Mouse (Mus musculus) Patski (cell line): Measurements from ENCODE around the gene Gm20388. TPM values are rescaled to one million over a fixed set of nuclear protein-coding genes. Genes with fewer than 3 reads are reported as not detected.

Source experiments
- ATAC-seq: fragments of 100-300 bp; one replicate; pipeline ENCODE4 v1.8.0; 2021
- CTCF ChIA-PET: fragments of 350-600 bp; sonication (Branson Sonifier 250); formaldehyde crosslinking; loops from one replicate; lab custom pipeline; 2022; ENCODE audit warnings: inconsistent platforms; lab: Charles Lee
- POLR2A ChIA-PET: fragments of 350-600 bp; sonication (Branson Sonifier 250); formaldehyde crosslinking; loops from one replicate; lab custom pipeline; 2022; ENCODE audit warnings: antibody characterized with exemption, inconsistent platforms; lab: Charles Lee
- DNase-seq: peaks from one replicate; pipeline ENCODE4 v3.0.0-alpha.2; 2011; ENCODE audit warnings: low read depth, low spot score
- H3K27me3 ChIP-seq: fragments of 371-371 bp; one replicate; pipeline ENCODE4 v1.5.1; 2021
- CTCF ChIP-seq: fragments of 100-300 bp; IDR thresholded peaks from one replicate; pipeline ENCODE4 v1.5.1; 2021
- in situ Hi-C: fragments of 300-500 bp; cut with MboI; formaldehyde crosslinking; loops from 3 replicates; pipeline ENCODE4 v1.11.1; 2018; ENCODE audit warnings: low pct_unique_long_range_greater_than_20kb, mixed read lengths
- polyA plus RNA-seq: library from polyadenylated mRNA; unstranded; gene quantifications from one replicate; pipeline ENCODE4 v1.2.3, GENCODE M21; 2021

The Gm20388 gene
- polyA plus RNA-seq, 1 experiment from 2014 or later = 86.7 TPM

DNA sequence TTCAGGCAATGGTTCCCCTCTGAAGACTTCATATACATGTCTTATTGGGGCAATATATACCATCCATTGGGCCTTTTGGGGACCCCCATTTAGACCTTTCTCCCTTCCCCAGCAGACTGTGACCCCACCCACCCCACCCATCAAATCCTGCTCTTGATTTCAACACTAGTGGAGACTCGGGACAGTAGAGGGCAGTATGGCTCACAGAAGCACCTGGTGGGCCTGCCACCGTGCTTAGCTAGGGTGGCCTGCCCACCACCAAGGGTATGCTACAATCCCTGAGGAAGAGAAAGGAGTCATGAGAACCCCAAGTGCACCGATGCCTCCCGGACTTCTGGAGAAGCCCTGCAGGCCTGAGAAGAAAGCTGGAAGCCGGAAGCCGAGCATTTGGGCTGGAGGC lies 2428.2 kb downstream of the Gm20388 start:
- no peaks in the 10 kb centered on the region for H3K27me3 ChIP-seq
- ChIA-PET CTCF (interaction anchor here (1.3 to 2.8 kb wide), 2 partner anchors 9 to 31 kb away, joined by 5 to 11 read pairs; no protein-coding TSS in a partner anchor), POLR2A (no interaction called here)
- no peak for ATAC-seq
- in situ Hi-C loops = no loop called here
- TF ChIP-seq CTCF = no peak
- no peak for DNase-seq

DNA sequence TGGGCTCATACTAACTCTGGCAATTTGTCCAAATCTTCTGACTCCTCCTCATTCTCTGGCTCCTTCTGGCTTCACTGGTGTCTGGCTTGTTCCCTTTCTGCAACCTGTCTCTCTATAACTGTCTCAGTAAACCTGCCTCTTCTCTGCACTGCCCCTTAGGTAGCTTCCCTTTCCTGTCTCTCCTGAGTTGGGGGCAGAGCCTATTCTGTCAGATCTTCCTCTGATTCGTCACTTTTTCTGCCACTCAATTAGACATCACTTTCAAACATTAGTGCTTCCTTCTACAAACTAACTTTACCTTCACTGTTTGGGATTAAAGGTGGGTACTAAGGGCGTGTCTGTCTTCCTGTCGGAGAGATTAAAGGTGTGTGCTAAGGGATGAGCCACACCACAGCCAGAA lies 2430.1 kb downstream of the Gm20388 start:
- CTCF ChIA-PET = interaction anchor here (0.9 to 1.6 kb wide), 4 partner anchors 9 to 29 kb away, joined by 3 to 7 read pairs (median 3); no protein-coding TSS in a partner anchor
- DNase-seq (no peak), ATAC-seq (no peak)
- in situ Hi-C loops = loop anchor here (10.0 kb wide), 1 partner anchor 176 kb away; no protein-coding TSS in a partner anchor
- no peak for TF ChIP-seq CTCF
- H3K27me3 ChIP-seq = no peaks in the 10 kb centered on the region
- POLR2A ChIA-PET = interaction anchor here (0.6 kb wide), 1 partner anchor 67 kb away, joined by 3 read pairs; no protein-coding TSS in a partner anchor

DNA sequence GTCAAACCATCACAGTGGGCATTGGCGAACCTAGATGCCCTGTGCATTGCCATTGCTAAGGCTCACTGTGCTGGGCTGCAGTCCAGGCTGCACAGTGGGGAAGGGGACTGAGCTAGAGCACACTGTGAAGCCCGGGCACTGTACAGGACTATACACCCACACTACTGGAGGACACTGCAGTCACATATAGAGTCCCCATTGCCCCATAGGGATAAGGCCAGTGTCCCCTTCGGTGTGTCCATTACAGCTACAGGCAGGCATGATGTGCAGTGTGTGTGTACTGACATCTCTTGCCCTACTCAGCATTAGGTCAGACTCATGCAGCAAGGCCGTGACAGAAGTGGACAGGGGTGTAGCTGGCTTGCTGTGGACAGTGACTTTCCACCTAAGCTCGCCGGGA lies 2431.1 kb downstream of the Gm20388 start:
- DNase-seq (no peak), ATAC-seq (no peak)
- TF ChIP-seq CTCF = no peak
- no peaks in the 10 kb centered on the region for H3K27me3 ChIP-seq
- ChIA-PET CTCF (interaction anchor here (1.1 kb wide), 1 partner anchor 15 kb away, joined by 3 read pairs; no protein-coding TSS in a partner anchor), POLR2A (no interaction called here)
- in situ Hi-C loops = loop anchor here (10.0 kb wide), 1 partner anchor 177 kb away; no protein-coding TSS in a partner anchor

DNA sequence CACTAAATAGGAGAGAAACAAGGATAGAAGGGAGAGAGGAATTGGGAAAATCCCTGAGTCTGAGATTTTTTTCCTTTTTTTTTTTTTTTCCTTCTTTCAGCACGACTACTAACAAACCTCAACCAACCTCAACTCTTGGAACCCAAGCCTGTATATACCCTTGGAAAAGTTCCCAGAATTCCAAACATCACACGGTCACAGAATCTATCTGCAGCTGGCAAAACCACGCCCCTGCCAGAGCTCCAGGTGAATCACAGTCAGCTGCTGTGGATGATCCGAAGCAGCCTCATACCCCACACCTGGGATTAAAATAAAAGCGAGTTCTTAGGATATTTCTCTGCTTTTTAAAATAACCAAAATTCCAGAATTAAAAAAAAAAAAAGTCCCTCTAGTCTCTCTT lies 2431.7 kb downstream of the Gm20388 start:
- CTCF ChIA-PET = interaction anchor here (1.6 kb wide), 1 partner anchor 27 kb away, joined by 6 read pairs; no protein-coding TSS in a partner anchor

DNA sequence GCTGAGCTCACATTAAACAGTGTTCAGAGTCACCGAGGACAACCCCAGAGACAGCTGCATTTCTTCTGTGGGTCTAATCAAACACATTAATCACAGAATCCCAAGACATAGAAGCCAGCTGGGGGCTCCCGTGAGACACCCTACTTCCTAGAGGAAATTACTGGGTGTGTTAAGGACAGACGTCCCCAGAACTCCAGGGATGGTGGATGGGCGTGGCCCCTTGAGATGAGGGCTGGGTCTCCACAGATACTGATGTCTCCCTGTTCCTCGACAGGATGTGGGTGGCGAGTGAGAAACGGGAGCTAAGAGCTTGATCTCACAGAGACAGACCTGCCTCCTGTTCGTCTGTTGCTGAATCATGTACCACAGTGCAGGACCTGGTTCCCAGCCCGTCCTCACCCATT lies 2432.2 kb downstream of the Gm20388 start:
- ChIA-PET CTCF (interaction anchor here (1.6 kb wide), 1 partner anchor 26 kb away, joined by 6 read pairs; no protein-coding TSS in a partner anchor), POLR2A (interaction anchor here (1.1 kb wide), 1 partner anchor 55 kb away, joined by 3 read pairs; no protein-coding TSS in a partner anchor)
- no peak for ATAC-seq
- no peaks in the 10 kb centered on the region for H3K27me3 ChIP-seq
- TF ChIP-seq CTCF = no peak
- DNase-seq = no peak
- in situ Hi-C loops = loop anchor here (10.0 kb wide), 1 partner anchor 178 kb away; no protein-coding TSS in a partner anchor

More for the DNA sequence above, 2431.7 kb downstream of the Gm20388 start:
- TF ChIP-seq CTCF = no peak
- ATAC-seq (no peak), DNase-seq (no peak)
- no peaks in the 10 kb centered on the region for H3K27me3 ChIP-seq
- in situ Hi-C loops = loop anchor here (10.0 kb wide), 1 partner anchor 178 kb away; no protein-coding TSS in a partner anchor
- POLR2A ChIA-PET = interaction anchor here (1.1 kb wide), 1 partner anchor 55 kb away, joined by 3 read pairs; no protein-coding TSS in a partner anchor

- no peaks in the 10 kb centered on the region for H3K27me3 ChIP-seq
- ChIA-PET CTCF (interaction anchor here (1.6 kb wide), 1 partner anchor 26 kb away, joined by 6 read pairs; no protein-coding TSS in a partner anchor), POLR2A (interaction anchor here (1.1 kb wide), 1 partner anchor 54 kb away, joined by 3 read pairs; no protein-coding TSS in a partner anchor)
- TF ChIP-seq CTCF = no peak
- DNase-seq (no peak), ATAC-seq (no peak)
- in situ Hi-C loops = loop anchor here (10.0 kb wide), 1 partner anchor 179 kb away; no protein-coding TSS in a partner anchor
These were observed 2432.7 kb downstream of the Gm20388 start for GRCm38 (mm10) chr8:122343341-122343740.

GRCm38 (mm10) chr8:122343758-122344157 lies 2433.1 kb downstream of the Gm20388 start:
- in situ Hi-C loops = loop anchor here (10.0 kb wide), 1 partner anchor 179 kb away; no protein-coding TSS in a partner anchor
- DNase-seq = no peak
- ChIA-PET CTCF (interaction anchor here (1.6 kb wide), 1 partner anchor 25 kb away, joined by 6 read pairs; no protein-coding TSS in a partner anchor), POLR2A (no interaction called here)
- no peak for TF ChIP-seq CTCF
- no peaks in the 10 kb centered on the region for H3K27me3 ChIP-seq
- no peak for ATAC-seq

DNA sequence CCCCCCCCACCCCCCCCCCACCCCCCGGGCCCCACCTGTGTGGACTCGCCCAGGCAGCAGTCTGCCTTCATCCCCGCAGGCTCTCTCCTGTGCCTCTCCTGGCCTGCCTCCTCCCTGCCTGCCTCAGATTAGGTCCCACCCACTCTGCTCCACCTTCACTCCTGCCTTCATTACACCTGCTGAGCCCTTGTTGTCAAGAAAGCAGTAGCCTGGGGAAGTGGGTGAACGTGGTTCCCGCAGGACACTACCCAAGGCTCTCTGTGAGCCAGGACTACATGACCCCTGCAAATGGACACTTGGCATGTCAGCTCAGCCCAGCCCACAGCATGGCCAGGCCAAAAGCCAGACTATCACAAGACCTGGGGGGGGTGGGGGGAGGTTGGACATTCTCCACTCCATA lies 2433.6 kb downstream of the Gm20388 start:
- H3K27me3 ChIP-seq = no peaks in the 10 kb centered on the region
- no peak for DNase-seq
- no peak for ATAC-seq
- POLR2A ChIA-PET = no interaction called here
- CTCF ChIA-PET = no interaction called here
- no peak for TF ChIP-seq CTCF
- in situ Hi-C loops = loop anchor here (10.0 kb wide), 1 partner anchor 179 kb away; no protein-coding TSS in a partner anchor

GRCm38 (mm10) chr8:122345181-122346095 lies 2434.8 kb downstream of the Gm20388 start:
- DNase-seq (no peak), ATAC-seq (no peak)
- ChIA-PET CTCF (interaction anchor here (1.2 to 1.9 kb wide), 4 partner anchors 9 to 73 kb away, joined by 4 to 9 read pairs (median 5); no protein-coding TSS in a partner anchor), POLR2A (no interaction called here)
- in situ Hi-C loops = loop anchor here (10.0 kb wide), 1 partner anchor 181 kb away; no protein-coding TSS in a partner anchor
- TF ChIP-seq CTCF = no peak
- H3K27me3 ChIP-seq = no peaks in the 10 kb centered on the region
